Mouse (Mus musculus) cortical plate, adult 2 months (tissue): ENCODE data around the gene Ist1. TPM values are rescaled to one million over a fixed set of nuclear protein-coding genes. Genes with fewer than 3 reads are reported as not detected.

Source experiments
- H3K27ac ChIP-seq: fragments of 200-500 bp; 2 replicates; pipeline ENCODE4 v1.5.1; 2012; ENCODE audit warnings: low read length, control low read depth, inconsistent platforms; ENCODE audit not compliant: insufficient read depth
- H3K4me1 ChIP-seq: fragments of 200-500 bp; 2 replicates; pipeline ENCODE4 v1.6.1; 2011; ENCODE audit warnings: low read length; ENCODE audit not compliant: control insufficient read depth, insufficient read depth
- H3K4me3 ChIP-seq: fragments of 200-500 bp; 2 replicates; pipeline ENCODE4 v1.5.1; 2011; ENCODE audit warnings: mild to moderate bottlenecking, low read length, control low read depth; ENCODE audit not compliant: insufficient read depth
- CTCF ChIP-seq: fragments of 200-500 bp; IDR thresholded peaks from 2 replicates; pipeline ENCODE4 v1.5.1; 2011; ENCODE audit warnings: mild to moderate bottlenecking, control low read depth, low read length; ENCODE audit not compliant: insufficient read depth; ENCODE audit errors: extremely low read depth
- POLR2A ChIP-seq: fragments of 200-500 bp; IDR thresholded peaks from 2 replicates; pipeline ENCODE4 v1.6.1; 2011; ENCODE audit warnings: mild to moderate bottlenecking, low read length, control low read depth; ENCODE audit not compliant: insufficient read depth; ENCODE audit errors: extremely low read depth
- polyA plus RNA-seq: library from polyadenylated mRNA; depleted of rRNA; stranded (reverse); fragments of >200 nt; gene quantifications from 2 replicates; pipeline ENCODE4 v1.2.3, GENCODE M21; 2012

Ist1 gene
- polyA plus RNA-seq, 1 experiment, result 88.9 TPM

DNA sequence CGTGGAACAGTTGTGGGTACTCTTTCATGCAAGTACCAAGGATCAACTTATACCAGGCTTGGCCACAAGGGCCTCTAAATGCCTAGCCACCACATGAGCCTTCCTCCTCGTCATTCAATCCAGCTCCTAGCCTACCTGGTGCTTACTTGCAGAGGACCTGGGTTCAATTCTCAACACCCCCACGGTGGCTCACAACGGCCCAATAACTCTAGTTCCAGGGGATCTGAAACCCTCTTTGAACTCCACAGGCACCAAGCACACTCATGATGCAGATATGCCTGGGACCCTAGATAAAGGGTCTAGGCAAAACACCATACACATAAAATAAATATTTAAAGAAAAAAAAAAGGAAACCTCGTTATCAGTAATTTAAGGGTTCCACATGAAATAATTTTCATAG lies 1.3 kb downstream of the Ist1 start:
- H3K4me1 ChIP-seq, result peaks cover 11% of the 10 kb centered on the region

GRCm38 (mm10) chr8:109687248-109687647 lies 5.8 kb downstream of the Ist1 start:
- H3K27ac ChIP-seq, result no peak overlapping the region
- TF ChIP-seq CTCF (no peak), POLR2A (no peak)
- H3K4me1 ChIP-seq, result peaks cover 13% of the 10 kb centered on the region

More for the DNA sequence above, 1.3 kb downstream of the Ist1 start:
- peak overlapping the region; percentile 89 for H3K4me3 ChIP-seq
- TF ChIP-seq POLR2A, result no peak; the same call in 1 of the 2 replicates
- TF ChIP-seq CTCF, result 0 out of 2 replicates have a peak, but pooled peaks have one; percentile 2
- H3K27ac ChIP-seq, result no peak overlapping the region

DNA sequence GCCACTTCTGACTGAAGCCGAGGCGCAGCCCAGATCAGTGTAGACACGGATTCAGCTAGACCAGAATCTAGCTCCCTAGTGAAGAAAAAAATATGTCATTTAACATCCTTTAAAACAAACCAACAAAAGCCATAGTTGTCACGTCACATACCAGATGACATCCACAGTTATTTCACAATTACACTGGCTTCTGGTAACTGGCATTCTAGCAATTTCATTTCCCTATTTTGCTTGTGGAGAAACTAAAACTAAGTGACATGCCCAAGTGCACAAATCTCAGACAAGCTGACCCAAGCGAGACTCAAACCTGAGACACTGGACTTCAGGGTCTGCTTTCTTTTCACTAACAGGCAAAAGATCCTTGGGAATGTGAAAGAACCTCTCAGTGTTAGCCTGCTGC lies 10.9 kb downstream of the Ist1 start:
- Histone ChIP-seq H3K4me3 (no peak overlapping the region), H3K4me1 (peaks cover 2% of the 10 kb centered on the region; the same call in 1 of the 2 replicates), H3K27ac (no peak overlapping the region)
- TF ChIP-seq CTCF, result no peak
- no peak for TF ChIP-seq POLR2A

More at GRCm38 (mm10) chr8:109687248-109687647, 5.8 kb downstream of the Ist1 start:
- H3K4me3 ChIP-seq, result no peak overlapping the region

GRCm38 (mm10) chr8:109681535-109681934 lies 11.5 kb downstream of the Ist1 start:
- TF ChIP-seq POLR2A (no peak), CTCF (no peak)
- Histone ChIP-seq H3K4me1 (peaks cover 3% of the 10 kb centered on the region; the same call in 1 of the 2 replicates), H3K4me3 (no peak overlapping the region), H3K27ac (no peak overlapping the region)

- Histone ChIP-seq H3K4me3 (no peak overlapping the region), H3K4me1 (peaks cover 3% of the 10 kb centered on the region), H3K27ac (no peak overlapping the region)
- no peak for TF ChIP-seq CTCF
- TF ChIP-seq POLR2A, result no peak
These were observed 17.0 kb downstream of the Ist1 start for GRCm38 (mm10) chr8:109675896-109676643.

DNA sequence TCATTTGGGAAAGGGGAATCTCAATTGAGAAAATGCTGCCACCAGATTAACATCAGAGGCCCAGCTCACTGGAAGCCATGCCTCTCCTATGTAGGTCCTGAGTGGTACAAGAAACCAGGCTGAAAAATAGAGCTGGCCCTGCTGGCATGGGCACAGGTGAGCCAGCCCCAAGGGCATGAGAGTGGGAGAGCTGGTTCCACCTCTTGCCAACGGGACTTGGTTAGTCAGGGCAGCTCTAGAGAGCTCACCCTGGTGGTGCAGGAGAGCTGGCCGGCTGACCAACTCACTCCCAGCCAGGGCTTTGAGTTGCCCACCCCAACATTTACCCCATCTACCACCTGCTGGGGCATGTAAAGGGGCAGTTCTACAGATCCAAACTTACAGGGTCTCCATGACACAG lies 19.5 kb downstream of the Ist1 start:
- Histone ChIP-seq H3K27ac (no peak overlapping the region), H3K4me3 (no peak overlapping the region), H3K4me1 (peaks cover 3% of the 10 kb centered on the region)
- TF ChIP-seq POLR2A (no peak), CTCF (no peak)

DNA sequence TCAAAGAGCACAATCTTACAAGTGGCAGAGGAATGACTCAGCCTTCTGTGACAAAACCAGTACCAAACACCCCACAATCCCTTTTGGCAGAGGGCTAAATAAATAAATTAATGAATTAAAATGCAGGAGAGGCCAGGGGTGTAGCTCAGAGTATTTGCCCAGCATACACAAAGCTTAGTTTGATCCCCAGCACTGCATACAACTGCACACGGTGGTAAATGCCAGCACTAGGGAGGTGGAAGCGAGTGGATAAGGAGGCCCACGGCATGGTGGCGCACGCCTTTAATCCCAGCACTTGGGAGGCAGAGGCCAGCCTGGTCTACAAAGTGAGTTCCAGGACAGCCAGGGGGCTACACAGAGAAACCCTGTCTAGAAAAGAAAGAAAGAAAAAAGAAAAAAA lies 20.4 kb downstream of the Ist1 start:
- TF ChIP-seq CTCF, result no peak
- no peak for TF ChIP-seq POLR2A
- Histone ChIP-seq H3K4me3 (no peak overlapping the region), H3K4me1 (peaks cover 3% of the 10 kb centered on the region), H3K27ac (no peak overlapping the region)

DNA sequence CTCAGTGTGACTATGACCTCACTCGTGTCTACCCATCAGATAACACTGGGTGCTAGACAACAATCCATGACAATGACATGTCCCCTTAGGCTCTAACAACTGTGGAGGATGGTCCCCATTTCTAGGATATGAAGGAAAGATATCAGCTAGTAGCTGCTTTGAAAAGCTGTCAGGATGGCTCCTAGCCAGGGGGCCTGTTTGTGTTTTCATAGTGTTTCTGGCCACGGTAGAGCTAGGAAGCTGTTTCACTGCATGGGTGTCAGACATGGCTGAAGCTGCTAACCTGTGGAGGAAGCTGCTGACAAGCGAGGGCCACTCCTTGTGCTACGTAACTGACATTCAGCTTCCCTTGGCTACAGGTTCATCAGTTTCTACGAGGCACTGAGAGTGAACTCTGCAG lies 26.4 kb downstream of the Ist1 start:
- Histone ChIP-seq H3K27ac (no peak overlapping the region), H3K4me3 (no peak overlapping the region), H3K4me1 (no peaks in the 10 kb centered on the region)
- TF ChIP-seq CTCF (no peak), POLR2A (no peak)

DNA sequence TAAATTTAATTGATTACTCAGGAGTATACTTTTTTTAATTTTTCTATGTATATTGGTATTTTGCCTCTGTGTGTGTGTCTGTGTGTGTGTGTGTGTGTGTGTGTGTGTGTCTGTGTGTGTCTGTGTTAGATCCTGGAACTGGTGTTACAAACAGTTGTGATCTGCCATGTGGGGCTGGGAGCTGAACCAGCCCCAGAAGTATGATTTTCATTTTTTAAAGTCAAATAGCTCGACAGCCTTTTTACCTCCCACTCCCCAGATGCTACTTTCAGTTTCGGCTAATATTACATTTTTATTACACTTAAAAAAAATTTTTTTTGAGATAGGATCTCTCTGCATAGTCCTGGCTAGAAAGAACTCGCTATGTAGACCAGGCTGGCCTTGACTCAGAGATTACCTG lies 30.7 kb downstream of the Ist1 start:
- TF ChIP-seq POLR2A (no peak), CTCF (no peak)
- Histone ChIP-seq H3K27ac (no peak overlapping the region), H3K4me1 (no peaks in the 10 kb centered on the region), H3K4me3 (no peak overlapping the region)

DNA sequence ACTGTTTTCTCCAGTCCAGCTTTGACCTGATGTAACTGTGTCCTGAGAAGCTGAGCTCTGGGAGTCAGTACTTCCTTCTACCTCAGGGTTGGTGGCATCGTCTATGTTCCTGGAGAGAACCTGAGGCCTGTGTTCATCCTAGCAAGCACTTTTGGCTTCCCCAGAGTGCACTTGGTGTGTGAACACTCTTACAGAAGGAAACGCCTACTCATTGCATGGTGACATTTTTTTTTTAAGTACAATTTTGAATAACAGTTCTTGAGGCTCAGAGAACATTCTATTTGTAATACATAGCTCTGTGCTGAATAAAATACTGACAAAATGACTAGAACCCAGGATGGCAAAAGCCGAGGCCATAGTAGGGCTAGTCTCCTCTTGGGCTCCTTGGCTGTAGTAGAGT lies 36.2 kb downstream of the Ist1 start:
- Histone ChIP-seq H3K4me1 (peaks cover 3% of the 10 kb centered on the region; the same call in 1 of the 2 replicates), H3K4me3 (no peak overlapping the region), H3K27ac (no peak overlapping the region)
- TF ChIP-seq POLR2A (no peak), CTCF (no peak)

DNA sequence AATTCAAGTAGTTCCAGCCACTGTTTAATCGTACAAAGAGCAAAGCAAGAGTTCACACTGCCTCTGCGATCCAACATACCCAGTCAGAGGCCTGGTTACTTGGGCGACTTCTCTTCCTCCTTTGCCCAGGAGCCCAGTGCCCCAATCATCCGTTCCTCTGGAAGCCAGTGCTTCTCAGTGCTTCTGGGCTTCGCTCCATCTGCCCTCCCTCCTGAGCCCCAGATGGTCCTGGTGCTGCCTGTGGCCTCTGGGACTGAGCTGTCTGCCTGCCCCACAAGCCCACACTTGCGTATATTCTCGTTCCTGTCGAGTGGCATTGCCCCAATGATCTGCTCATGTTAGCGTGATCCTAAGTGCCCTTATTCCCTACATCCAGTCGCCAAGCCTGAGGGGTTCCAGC lies 42.3 kb downstream of the Ist1 start:
- TF ChIP-seq POLR2A (no peak), CTCF (no peak)
- Histone ChIP-seq H3K27ac (no peak overlapping the region), H3K4me1 (no peaks in the 10 kb centered on the region), H3K4me3 (no peak overlapping the region)

DNA sequence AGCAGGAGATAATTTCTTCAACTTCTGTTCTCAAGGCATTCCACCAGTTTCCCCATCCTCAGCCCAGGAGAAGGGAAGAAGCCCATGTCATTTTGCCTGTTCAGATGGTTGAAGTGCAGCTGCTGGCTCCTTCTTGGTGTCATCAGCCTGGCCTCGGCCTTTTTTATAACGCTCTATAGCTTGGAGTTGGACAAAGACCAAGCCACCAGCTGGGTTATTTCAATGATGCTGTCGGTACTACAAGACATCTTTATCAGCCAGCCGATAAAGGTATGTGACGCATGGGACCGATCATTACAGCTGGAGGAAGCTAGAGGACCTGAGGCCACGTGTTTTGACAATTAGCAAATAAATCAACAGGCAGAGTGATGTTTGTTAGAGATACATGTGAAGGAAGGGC lies 44.6 kb downstream of the Ist1 start:
- Histone ChIP-seq H3K4me3 (no peak overlapping the region), H3K27ac (no peak overlapping the region), H3K4me1 (no peaks in the 10 kb centered on the region)
- TF ChIP-seq CTCF, result no peak
- TF ChIP-seq POLR2A, result no peak
